Mouse (Mus musculus) kidney, postnatal 14 days (tissue): ENCODE measurements at regions not wholly inside any gene's neighbourhood (a gene's known extent, or its start where the extent isn't known, plus 50 kb on each side); places are given as distances from the start of the nearest gene placed in this dataset.
"Not testable (repeated sequence)": the region's sequence is repeated elsewhere in the genome, so short reads cannot be mapped to it uniquely, and the experiment has no call there.

ENCODE experiments used
- DNase-seq: peaks from one replicate; pipeline ENCODE4 v3.0.0; 2022; ENCODE audit warnings: mixed read lengths

- DNase-seq, result no peak
Observed at GRCm38 (mm10) chr17:82674593-82674992, 540.5 kb upstream of the Pkdcc start.

- not testable (repeated sequence) for DNase-seq
Observed at GRCm38 (mm10) chr17:82666557-82666956, 548.5 kb upstream of the Pkdcc start.

- no peak for DNase-seq
Observed at GRCm38 (mm10) chr17:82664352-82664751, 550.7 kb upstream of the Pkdcc start.

GRCm38 (mm10) chr17:82636459-82637189 is 578.5 kb upstream of the Pkdcc start:
- no peak for DNase-seq

- DNase-seq, result no peak
Observed at GRCm38 (mm10) chr17:82635849-82636248, 579.2 kb upstream of the Pkdcc start.

GRCm38 (mm10) chr17:82606642-82607175 is 608.4 kb upstream of the Pkdcc start:
- peak; percentile 2 for DNase-seq

GRCm38 (mm10) chr17:82583801-82584200 is 631.3 kb upstream of the Pkdcc start:
- no peak for DNase-seq

- DNase-seq, result no peak
Observed at GRCm38 (mm10) chr17:82533521-82533920, 681.6 kb upstream of the Pkdcc start.

GRCm38 (mm10) chr17:82518129-82518528 is 697.0 kb upstream of the Pkdcc start:
- DNase-seq, result no peak

- DNase-seq, result no peak
Observed at GRCm38 (mm10) chr17:82516850-82517249, 698.2 kb upstream of the Pkdcc start.

- DNase-seq, result no peak
Observed at GRCm38 (mm10) chr17:82513816-82514215, 701.3 kb upstream of the Pkdcc start.

- no peak for DNase-seq
Observed at GRCm38 (mm10) chr17:82504291-82504690, 710.8 kb upstream of the Pkdcc start.

GRCm38 (mm10) chr17:82485544-82485943 is 729.5 kb upstream of the Pkdcc start:
- DNase-seq, result no peak

- DNase-seq, result no peak
Observed at GRCm38 (mm10) chr17:82484609-82485008, 730.5 kb upstream of the Pkdcc start.

- DNase-seq, result no peak
Observed at GRCm38 (mm10) chr17:82457972-82458371, 719.8 kb upstream of the Slc8a1 start.

GRCm38 (mm10) chr17:82453847-82454246 is 715.7 kb upstream of the Slc8a1 start:
- DNase-seq, result peak; percentile 5

GRCm38 (mm10) chr17:82439105-82439504 is 700.9 kb upstream of the Slc8a1 start:
- no peak for DNase-seq

- no peak for DNase-seq
Observed at GRCm38 (mm10) chr17:82437206-82437605, 699.0 kb upstream of the Slc8a1 start.

GRCm38 (mm10) chr17:82432678-82433077 is 694.5 kb upstream of the Slc8a1 start:
- no peak for DNase-seq

GRCm38 (mm10) chr17:82408296-82408695 is 670.1 kb upstream of the Slc8a1 start:
- no peak for DNase-seq

GRCm38 (mm10) chr17:82399328-82399727 is 661.2 kb upstream of the Slc8a1 start:
- DNase-seq, result no peak

GRCm38 (mm10) chr17:82379371-82379770 is 641.2 kb upstream of the Slc8a1 start:
- not testable (repeated sequence) for DNase-seq

- DNase-seq, result no peak
Observed at GRCm38 (mm10) chr17:82378248-82378820, 640.2 kb upstream of the Slc8a1 start.

- DNase-seq, result no peak
Observed at GRCm38 (mm10) chr17:82377176-82377592, 639.0 kb upstream of the Slc8a1 start.
